In the genomic region with DNA sequence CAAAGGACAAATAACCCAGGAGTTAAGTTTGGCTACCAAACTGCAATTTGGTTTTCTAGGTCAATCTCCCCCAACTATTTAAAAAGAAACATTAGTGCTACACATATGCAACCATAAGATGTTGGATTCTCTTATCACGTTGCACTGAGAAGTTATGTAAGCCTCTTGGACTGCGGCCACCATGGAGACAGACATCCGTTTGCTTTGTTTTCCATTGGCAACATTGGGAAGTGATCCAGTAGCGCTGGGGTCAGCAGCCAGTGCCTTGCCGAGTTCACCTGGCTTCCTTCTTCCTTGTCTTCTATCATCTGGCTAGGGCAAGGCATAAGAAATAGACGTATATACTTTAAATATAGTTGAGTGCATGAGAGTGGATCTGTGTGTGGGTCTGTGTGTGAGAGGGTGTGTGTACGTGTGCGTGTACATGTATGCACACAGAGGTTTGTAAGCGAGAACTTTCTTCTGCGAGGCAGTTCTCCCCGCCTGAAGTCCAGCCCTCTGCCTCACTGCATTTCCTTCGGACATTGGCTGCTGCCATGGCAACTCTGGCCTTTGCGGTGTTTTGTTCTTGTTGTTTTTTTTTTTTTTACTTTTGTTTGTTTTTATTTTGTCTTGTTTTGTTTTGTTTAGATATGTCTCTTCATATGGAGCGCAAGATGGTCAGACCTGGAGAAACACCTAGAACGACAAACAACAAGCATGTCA, we compare ENCODE assay signal across 9 mouse cellular contexts.
A peak's percentile ranks its signal among the peaks of the same experiment; 100 is the strongest.
DNase-seq lines count a peak whose midpoint lies in the region; ATAC-seq and TF ChIP-seq lines count a peak whose summit lies in the region.
"Had no signal": no experiment of that assay in that cellular context is flagged by ENCODE, and none has a peak within 500 bp of the region (broad histone marks: within the 10 kb centered on the region; RNA-seq: fewer than 3 reads in every experiment).

No protein-coding gene starts in this region.

- H3K27ac ChIP-seq in liver, adult 2 months (replicated peaks; ENCODE audit: insufficient read depth, low read depth, low read length), result 0 out of 2 replicates have a peak overlapping the region, but pooled peaks have one; percentile 18
- no peak overlapping the region for H3K27ac ChIP-seq in liver, embryonic 11.5 days (ENCODE audit: low read depth, low read length)
- 0 out of 2 replicates have a peak overlapping the region, but pooled peaks have one; percentile 15 for H3K27ac ChIP-seq in heart, embryonic 11.5 days (ENCODE audit: low read depth, low read length)
- H3K27ac ChIP-seq in hindbrain, postnatal 0 days, result no peak overlapping the region
- H3K27ac ChIP-seq in neural tube, embryonic 14.5 days (ENCODE audit: low read depth, low read length), result no peak overlapping the region
- no peak overlapping the region for H3K27ac ChIP-seq in intestine, postnatal 0 days (ENCODE audit: low read depth, low read length)
- H3K27ac ChIP-seq: liver, embryonic 13.5 days had no signal

- H3K79me2 ChIP-seq in liver, adult 2 months (ENCODE audit: control insufficient read depth, insufficient read depth, low read length), result no peaks in the 10 kb centered on the region

- no peak overlapping the region for H3K4me2 ChIP-seq in liver, embryonic 11.5 days
- no peak overlapping the region for H3K4me2 ChIP-seq in heart, embryonic 11.5 days
- no peak overlapping the region for H3K4me2 ChIP-seq in hindbrain, postnatal 0 days (ENCODE audit: low read depth, low read length)
- H3K4me2 ChIP-seq in neural tube, embryonic 14.5 days (ENCODE audit: low read depth, low read length), result no peak overlapping the region
- H3K4me2 ChIP-seq in intestine, postnatal 0 days (replicated peaks; ENCODE audit: low read depth), result no peak overlapping the region
- H3K4me2 ChIP-seq: liver, embryonic 13.5 days had no signal

- TF ChIP-seq POLR2A in liver, adult 2 months (IDR thresholded peaks at IDR 0.05; ENCODE audit: extremely low read depth, insufficient read depth, low read length), result no peak

- peaks cover 5% of the 10 kb centered on the region for H3K4me1 ChIP-seq in liver, adult 2 months (ENCODE audit: control insufficient read depth, insufficient read depth, low read length)
- H3K4me1 ChIP-seq in liver, embryonic 11.5 days (replicated peaks; ENCODE audit: control insufficient read depth, insufficient read depth, low read length), result no peaks in the 10 kb centered on the region; the same call in 1 of the 2 replicates
- H3K4me1 ChIP-seq in heart, embryonic 11.5 days (ENCODE audit: control insufficient read depth, insufficient read depth, low read length), result peaks cover 20% of the 10 kb centered on the region
- H3K4me1 ChIP-seq in hindbrain, postnatal 0 days (ENCODE audit: insufficient read depth, low read length), result peaks cover 7% of the 10 kb centered on the region
- peaks cover 6% of the 10 kb centered on the region; the same call in 1 of the 2 replicates for H3K4me1 ChIP-seq in neural tube, embryonic 14.5 days (ENCODE audit: control insufficient read depth, insufficient read depth, low read length)
- peaks cover 7% of the 10 kb centered on the region; the same call in 1 of the 2 replicates for H3K4me1 ChIP-seq in intestine, postnatal 0 days (replicated peaks; ENCODE audit: control insufficient read depth, insufficient read depth, low read length)

- no peaks in the 10 kb centered on the region for H3K9me3 ChIP-seq in liver, embryonic 11.5 days (ENCODE audit: control insufficient read depth, low read length)
- no peaks in the 10 kb centered on the region for H3K9me3 ChIP-seq in heart, embryonic 11.5 days (replicated peaks; ENCODE audit: control insufficient read depth, low read length)
- H3K9me3 ChIP-seq in hindbrain, postnatal 0 days (ENCODE audit: low read length), result no peaks in the 10 kb centered on the region
- H3K9me3 ChIP-seq in neural tube, embryonic 14.5 days (ENCODE audit: control insufficient read depth, low read length), result no peaks in the 10 kb centered on the region
- H3K9me3 ChIP-seq in intestine, postnatal 0 days (ENCODE audit: control insufficient read depth), result no peaks in the 10 kb centered on the region
- H3K9me3 ChIP-seq: liver, embryonic 13.5 days had no signal

- TF ChIP-seq CTCF in liver, adult 2 months (IDR thresholded peaks at IDR 0.05; ENCODE audit: low read depth, low read length), result no peak
- TF ChIP-seq CTCF in hindbrain, postnatal 0 days (IDR thresholded peaks at IDR 0.05; ENCODE audit: low read depth), result no peak
- no peak for TF ChIP-seq CTCF in intestine, postnatal 0 days (IDR thresholded peaks at IDR 0.05; ENCODE audit: low read depth)

- no peak for ATAC-seq in liver, embryonic 11.5 days (replicated peaks; ENCODE audit: low FRiP score)
- ATAC-seq in heart, embryonic 11.5 days (replicated peaks; ENCODE audit: insufficient number of reproducible peaks, low FRiP score, low TSS enrichment), result no peak
- ATAC-seq in hindbrain, postnatal 0 days, result peak; percentile 49; the same call in 1 of the 2 replicates
- ATAC-seq in neural tube, embryonic 14.5 days (ENCODE audit: low read depth), result 0 out of 2 replicates have a peak, but pooled peaks have one; percentile 44
- no peak for ATAC-seq in intestine, postnatal 0 days
- ATAC-seq: forebrain, embryonic 16.5 days had no signal

- H3K4me3 ChIP-seq in liver, adult 2 months (ENCODE audit: insufficient read depth, low read depth, low read length), result no peak overlapping the region
- H3K4me3 ChIP-seq in liver, embryonic 11.5 days (ENCODE audit: low read depth, low read length), result no peak overlapping the region
- no peak overlapping the region for H3K4me3 ChIP-seq in heart, embryonic 11.5 days (ENCODE audit: low read depth, low read length)
- no peak overlapping the region for H3K4me3 ChIP-seq in hindbrain, postnatal 0 days (ENCODE audit: low read length)
- H3K4me3 ChIP-seq in neural tube, embryonic 14.5 days (ENCODE audit: low read depth, low read length), result no peak overlapping the region
- no peak overlapping the region for H3K4me3 ChIP-seq in intestine, postnatal 0 days (ENCODE audit: low read depth, low read length)
- H3K4me3 ChIP-seq: liver, embryonic 13.5 days had no signal

- peaks cover 2% of the 10 kb centered on the region; the same call in 1 of the 2 replicates for H3K36me3 ChIP-seq in liver, adult 2 months (ENCODE audit: control insufficient read depth, insufficient read depth, low read length)
- peaks cover 4% of the 10 kb centered on the region; the same call in 1 of the 2 replicates for H3K36me3 ChIP-seq in liver, embryonic 11.5 days (ENCODE audit: control insufficient read depth, insufficient read depth, low read length)
- H3K36me3 ChIP-seq in heart, embryonic 11.5 days (ENCODE audit: control insufficient read depth, insufficient read depth, low read length), result no peaks in the 10 kb centered on the region
- H3K36me3 ChIP-seq in hindbrain, postnatal 0 days (ENCODE audit: insufficient read depth, low read length), result peaks cover 23% of the 10 kb centered on the region
- peaks cover 3% of the 10 kb centered on the region; the same call in 1 of the 2 replicates for H3K36me3 ChIP-seq in neural tube, embryonic 14.5 days (ENCODE audit: control insufficient read depth, insufficient read depth, low read length)
- H3K36me3 ChIP-seq in intestine, postnatal 0 days (ENCODE audit: control insufficient read depth, insufficient read depth), result peaks cover 35% of the 10 kb centered on the region

- no peaks in the 10 kb centered on the region for H3K27me3 ChIP-seq in liver, adult 2 months (ENCODE audit: control insufficient read depth, insufficient read depth, low read length)
- no peaks in the 10 kb centered on the region for H3K27me3 ChIP-seq in liver, embryonic 11.5 days (replicated peaks; ENCODE audit: control insufficient read depth, insufficient read depth, low read length)
- no peaks in the 10 kb centered on the region for H3K27me3 ChIP-seq in heart, embryonic 11.5 days (ENCODE audit: control insufficient read depth, insufficient read depth, low read length)
- no peaks in the 10 kb centered on the region for H3K27me3 ChIP-seq in hindbrain, postnatal 0 days (ENCODE audit: insufficient read depth, low read length)
- H3K27me3 ChIP-seq in neural tube, embryonic 14.5 days (ENCODE audit: control insufficient read depth, insufficient read depth, low read length), result no peaks in the 10 kb centered on the region
- H3K27me3 ChIP-seq in intestine, postnatal 0 days (replicated peaks; ENCODE audit: control insufficient read depth, insufficient read depth, low read length), result no peaks in the 10 kb centered on the region
- H3K27me3 ChIP-seq: liver, embryonic 13.5 days had no signal

- 46% methylated on average over 15 of the region's 15 CpGs for WGBS in liver, adult 2 months
- 84% methylated on average over 15 of the region's 15 CpGs for WGBS in liver, embryonic 11.5 days
- WGBS in heart, embryonic 11.5 days (ENCODE audit: insufficient replicate concordance), result 78% methylated on average over 15 of the region's 15 CpGs
- WGBS in hindbrain, postnatal 0 days, result 38% methylated on average over 15 of the region's 15 CpGs
- 44% methylated on average over 15 of the region's 15 CpGs for WGBS in neural tube, embryonic 14.5 days
- WGBS in intestine, postnatal 0 days, result 81% methylated on average over 15 of the region's 15 CpGs

- no peak overlapping the region for H3K9ac ChIP-seq in liver, adult 2 months (ENCODE audit: low read depth, low read length)
- H3K9ac ChIP-seq in liver, embryonic 11.5 days (ENCODE audit: low read depth, low read length), result no peak overlapping the region
- no peak overlapping the region for H3K9ac ChIP-seq in heart, embryonic 11.5 days (ENCODE audit: low read depth, low read length)
- H3K9ac ChIP-seq in hindbrain, postnatal 0 days (replicated peaks; ENCODE audit: low read length), result no peak overlapping the region
- H3K9ac ChIP-seq in neural tube, embryonic 14.5 days (replicated peaks; ENCODE audit: low read depth, low read length), result no peak overlapping the region
- H3K9ac ChIP-seq in intestine, postnatal 0 days (ENCODE audit: low read depth, low read length), result no peak overlapping the region
- H3K9ac ChIP-seq: liver, embryonic 13.5 days had no signal

- DNase-seq in liver, adult 2 months (ENCODE audit: extremely low read depth, low read depth, low spot score), result peak; percentile 49
- no peak for DNase-seq in liver, embryonic 11.5 days (ENCODE audit: low spot score)
- DNase-seq in hindbrain, postnatal 0 days (ENCODE audit: low spot score), result peak; percentile 46
- DNase-seq in thymus, postnatal 4 days, result no peak
- DNase-seq: liver, embryonic 13.5 days had no signal

Comparison
In these comparisons a context has a peak if more than half of its experiments do, and no peak if none do; other contexts are left out.
1. DNase-seq: peak in liver, adult 2 months (single experiment) and hindbrain, postnatal 0 days (single experiment); none in liver, embryonic 11.5 days (single experiment) and thymus, postnatal 4 days (single experiment).
2. H3K27ac ChIP-seq: peak in liver, adult 2 months (single experiment) and heart, embryonic 11.5 days (single experiment); none in liver, embryonic 11.5 days (single experiment), hindbrain, postnatal 0 days (single experiment), neural tube, embryonic 14.5 days (single experiment) and intestine, postnatal 0 days (single experiment).
3. ATAC-seq: peak in hindbrain, postnatal 0 days (single experiment) and neural tube, embryonic 14.5 days (single experiment); none in liver, embryonic 11.5 days (single experiment), heart, embryonic 11.5 days (single experiment) and intestine, postnatal 0 days (single experiment).